Mouse (Mus musculus) A20 (cell line): Measurements from ENCODE around the gene Ifi203.
"Not testable (repeated sequence)": the region's sequence is repeated elsewhere in the genome, so short reads cannot be mapped to it uniquely, and the experiment has no call there.

Source experiments
- DNase-seq: peaks from one replicate; pipeline ENCODE4 v3.0.0-alpha.2; 2011; ENCODE audit warnings: low read depth, low spot score

The Ifi203 gene

DNA sequence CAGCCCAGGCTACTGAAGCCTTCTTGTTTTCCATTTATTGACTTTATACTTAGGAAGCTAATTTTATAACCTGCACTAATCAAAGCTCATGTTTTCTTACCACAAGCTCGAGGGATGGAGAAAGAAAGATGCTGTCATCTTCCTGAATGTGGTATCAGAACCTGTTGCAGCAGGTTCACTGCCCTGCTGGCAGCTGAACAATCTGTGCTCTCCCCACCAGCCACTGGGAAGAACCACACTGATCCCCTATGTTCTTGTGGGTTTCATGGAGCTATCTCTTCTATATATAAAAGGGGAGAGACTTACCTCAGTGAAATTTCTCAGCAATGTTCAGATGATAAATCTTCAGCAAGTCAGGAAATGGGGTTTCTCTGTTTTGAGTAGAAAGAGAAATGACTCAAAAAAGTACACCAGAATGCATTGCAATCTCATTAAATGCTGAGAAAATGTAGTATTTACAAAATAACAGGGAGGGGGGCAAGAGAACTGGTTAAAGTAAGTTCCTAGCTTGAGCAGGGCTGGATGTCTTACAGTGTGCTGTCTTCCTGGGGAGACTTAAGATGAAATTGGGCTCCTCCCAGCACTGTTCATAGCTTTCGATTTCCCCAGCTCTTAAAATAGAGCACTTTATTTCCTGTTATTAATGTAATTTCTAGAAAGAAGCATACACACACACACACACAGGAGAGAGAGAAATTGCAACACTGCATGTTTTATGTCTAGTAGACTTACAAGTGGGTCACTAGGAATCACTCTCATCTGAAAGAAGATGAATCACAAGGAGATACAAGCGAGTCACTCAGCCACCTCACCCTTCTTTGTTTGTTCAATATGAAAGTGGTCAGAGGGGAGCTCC is at the start of gene Ifi203, which contains the start of gene Mndal:
Ifi203 (minus strand) TSS at position 749 of the 856 bp plus-strand sequence.
Mndal (minus strand) TSS at position 568 of the 856 bp plus-strand sequence.
- DNase-seq: not testable (repeated sequence)

DNA sequence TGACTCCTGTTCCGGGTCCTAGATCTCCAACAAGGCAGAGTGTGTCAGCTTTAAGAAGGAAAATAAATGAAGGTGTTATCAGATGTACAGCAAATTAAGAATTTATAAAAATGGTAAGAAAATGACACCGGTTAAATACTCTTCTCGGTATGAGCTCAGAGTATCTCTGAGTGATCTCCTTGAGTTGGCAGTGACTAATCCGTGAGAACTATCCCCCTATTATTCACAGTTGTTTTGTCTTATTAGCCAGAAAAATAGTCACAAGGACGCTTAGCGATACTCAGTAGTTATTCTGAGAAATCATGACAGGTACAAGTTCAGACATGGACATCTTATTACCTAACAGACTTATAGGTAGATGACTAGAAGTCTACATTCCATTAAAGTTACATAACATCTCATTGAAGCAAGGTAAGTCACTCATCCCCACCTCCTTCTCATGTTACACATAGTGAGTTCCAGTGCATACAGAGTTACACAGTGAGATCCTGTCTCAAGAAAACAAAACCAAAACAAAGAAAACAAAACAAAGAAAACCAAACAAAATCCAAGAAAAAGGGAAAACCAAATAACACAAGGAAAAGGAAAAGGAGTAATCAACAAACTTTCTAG is 40.3 kb upstream of the Ifi203 start, which contains the start of gene Ifi202b:
Ifi202b (minus strand) TSS at position 51 of the 612 bp plus-strand sequence.
- DNase-seq: not testable (repeated sequence)

DNA sequence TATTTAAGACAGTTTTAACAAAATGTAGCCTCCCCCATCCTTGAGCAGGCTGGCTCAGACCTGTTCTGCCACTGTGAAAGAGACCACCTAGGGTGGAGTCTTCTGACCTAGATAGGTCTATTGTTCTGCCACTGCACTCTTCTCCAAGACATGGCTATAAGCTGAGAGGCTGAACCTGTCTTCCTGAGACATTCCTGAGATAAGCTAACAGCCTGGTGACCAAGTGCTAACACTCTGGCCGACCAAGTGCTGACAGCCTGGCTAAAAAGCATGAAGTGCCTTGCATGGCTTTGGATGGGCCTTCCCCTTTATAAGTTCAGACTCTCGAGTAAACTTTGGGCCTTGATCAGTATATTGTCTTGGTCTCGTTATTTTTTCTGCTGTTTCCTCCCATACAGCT is 38.6 kb upstream of the Ifi203 start:
- DNase-seq: not testable (repeated sequence)

DNA sequence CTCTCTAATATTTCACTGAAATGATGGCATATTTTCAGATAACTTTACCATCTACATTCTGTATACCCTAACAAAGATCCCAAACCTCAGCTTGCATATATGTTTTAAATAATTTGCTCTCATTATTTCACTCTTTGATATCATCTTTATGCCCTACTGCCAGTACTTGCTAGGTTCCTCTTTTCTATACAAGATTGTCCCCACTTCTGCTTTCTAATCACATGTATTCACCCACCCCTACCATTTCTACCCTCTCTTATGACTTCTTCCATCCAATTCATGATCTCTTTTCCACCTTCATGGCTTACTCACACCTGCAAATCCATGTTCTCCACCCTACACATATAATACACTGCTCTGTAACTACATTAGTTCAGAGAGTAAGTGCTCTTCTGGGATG is 35.1 kb upstream of the Ifi203 start:
- DNase-seq: peak; percentile 58

DNA sequence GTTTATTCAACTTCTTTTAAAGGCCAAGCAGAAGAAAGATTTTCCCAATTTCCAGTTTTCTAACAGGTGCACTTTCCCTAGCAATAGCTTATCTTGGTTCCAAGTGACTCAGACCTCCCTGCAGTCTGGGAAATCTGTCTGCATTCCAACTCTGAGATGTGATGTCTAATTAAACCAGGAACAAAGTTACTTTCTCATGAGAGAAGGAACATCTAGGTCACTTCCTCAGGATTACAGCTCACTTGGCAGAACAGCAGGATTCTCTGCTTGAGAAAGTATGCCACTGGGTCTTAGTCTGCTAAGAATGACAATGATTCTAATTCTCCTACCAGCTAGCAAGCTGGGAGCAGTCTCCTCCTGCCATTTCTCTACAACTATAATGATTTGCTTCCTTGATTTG is 30.6 kb upstream of the Ifi203 start:
- DNase-seq: peak; percentile 1

DNA sequence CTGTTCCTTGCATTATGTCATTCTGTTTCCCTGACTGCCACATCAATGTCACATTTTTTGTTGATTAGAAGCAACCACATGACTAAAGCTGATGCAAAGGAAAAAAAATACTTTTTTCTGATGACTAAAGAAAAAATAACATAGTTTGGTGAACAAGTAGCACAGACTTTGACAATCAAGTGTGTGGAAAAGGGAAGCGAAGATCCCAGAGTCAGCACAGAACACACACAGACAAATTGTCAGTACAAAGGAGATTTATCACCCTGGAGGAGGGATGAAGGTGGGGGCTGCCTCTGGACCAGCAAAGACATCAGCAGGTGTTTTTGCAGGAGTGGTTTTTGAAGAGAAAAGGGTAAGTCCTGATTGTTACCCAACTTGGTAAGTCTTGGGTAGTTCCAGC is 19.0 kb upstream of the Ifi203 start:
- peak; percentile 32 for DNase-seq

DNA sequence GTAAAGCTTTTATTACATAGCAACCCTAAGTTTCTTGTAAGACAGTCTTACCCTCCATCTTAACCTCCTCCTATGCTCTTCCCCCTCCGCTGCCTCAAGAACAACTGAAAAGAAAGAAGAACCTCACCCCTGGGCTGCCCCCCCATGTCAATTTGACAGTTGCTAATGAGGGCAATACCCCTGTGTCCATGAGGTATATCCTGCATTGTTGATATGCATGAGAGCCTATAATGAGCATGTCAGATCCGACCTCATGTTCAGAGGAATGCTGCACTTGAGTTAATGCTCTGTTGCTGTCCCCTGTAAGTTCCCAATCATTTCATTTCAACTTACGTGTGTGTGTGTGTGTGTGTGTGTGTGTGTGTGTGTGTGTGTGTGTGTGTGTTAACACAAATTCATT is 17.5 kb upstream of the Ifi203 start:
- not testable (repeated sequence) for DNase-seq

DNA sequence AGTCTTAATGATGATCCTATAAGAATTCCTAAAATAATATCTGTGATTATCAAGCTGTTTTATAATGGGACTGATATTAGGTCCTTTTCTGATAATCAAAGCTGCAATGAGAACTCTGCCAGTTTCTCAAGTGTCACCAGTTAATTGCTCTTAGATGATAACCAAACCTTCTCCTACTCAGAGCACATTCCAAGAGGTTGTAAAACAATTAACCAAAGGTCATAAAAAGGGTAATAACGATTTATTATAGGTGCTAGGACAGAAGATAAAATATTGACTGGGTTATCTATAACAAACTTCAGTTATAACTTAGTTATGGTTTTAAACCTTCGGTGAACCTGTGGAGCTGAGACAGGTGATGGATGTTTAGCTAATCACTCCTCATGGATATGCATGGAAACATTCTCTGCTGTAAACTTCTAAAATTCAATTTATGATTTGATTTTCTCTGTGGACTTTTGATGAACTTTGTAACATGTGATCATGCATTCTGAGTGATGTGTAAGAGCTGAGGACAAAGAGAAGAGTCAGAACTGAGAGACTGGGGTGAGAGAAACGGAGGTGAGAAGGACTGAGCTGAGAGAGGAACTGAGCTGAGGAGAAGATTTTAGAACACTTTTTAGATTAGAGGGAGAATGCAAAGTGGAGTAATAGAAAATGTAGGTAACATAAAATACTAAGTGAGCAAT is 13.5 kb upstream of the Ifi203 start:
- DNase-seq: not testable (repeated sequence)

DNA sequence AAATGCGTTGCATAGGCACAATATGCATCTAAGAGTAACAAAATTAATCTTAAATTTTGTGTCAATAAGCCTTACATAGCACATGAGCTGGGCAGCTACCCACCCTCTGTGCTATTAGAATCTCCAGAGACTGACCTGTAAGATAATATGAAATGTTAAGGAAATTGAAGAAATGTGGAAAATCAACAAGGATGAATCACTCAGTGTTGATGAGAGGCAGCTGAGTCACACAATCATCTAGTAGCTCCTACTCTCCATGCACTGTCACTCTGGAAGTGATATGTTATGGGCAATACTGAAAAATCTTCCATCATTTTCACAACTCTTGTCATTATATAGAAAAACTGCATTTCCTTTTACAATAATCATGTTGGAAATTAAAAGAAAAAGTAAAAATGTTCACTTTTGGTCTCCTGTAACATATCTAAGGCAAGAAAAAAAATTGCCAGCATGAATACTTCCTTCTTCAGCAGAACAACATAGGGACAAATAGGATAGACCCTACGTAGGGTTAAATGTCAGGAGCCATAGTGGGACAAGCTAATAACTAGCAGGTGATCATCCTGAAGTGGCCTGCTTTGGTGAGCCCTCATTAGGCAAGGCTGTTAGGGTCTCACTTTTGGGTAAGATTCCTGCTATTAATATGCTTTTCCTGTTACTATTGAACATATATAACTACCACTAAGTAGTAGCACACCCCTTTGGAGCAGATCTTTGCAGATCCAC is 12.8 kb upstream of the Ifi203 start:
- DNase-seq: peak; percentile 1

DNA sequence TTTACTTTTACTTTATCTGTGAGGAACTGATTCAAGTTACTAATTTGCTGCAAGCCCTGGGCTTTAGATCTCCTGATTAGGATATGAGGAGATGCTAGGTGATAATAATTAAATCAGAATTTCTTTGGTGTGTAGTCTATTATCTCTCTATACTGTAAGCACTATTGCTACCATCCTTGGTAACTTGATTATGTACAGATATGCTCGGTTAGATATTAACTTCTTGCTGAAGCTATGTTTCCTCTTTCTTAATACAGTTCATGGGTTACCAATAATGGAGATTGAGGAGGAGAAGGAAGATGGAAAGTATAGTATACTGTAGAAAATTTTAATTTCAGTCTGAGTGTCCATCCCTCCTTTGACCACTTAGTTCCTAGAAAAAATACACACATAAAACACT is 11.1 kb upstream of the Ifi203 start:
- peak; percentile 2 for DNase-seq

DNA sequence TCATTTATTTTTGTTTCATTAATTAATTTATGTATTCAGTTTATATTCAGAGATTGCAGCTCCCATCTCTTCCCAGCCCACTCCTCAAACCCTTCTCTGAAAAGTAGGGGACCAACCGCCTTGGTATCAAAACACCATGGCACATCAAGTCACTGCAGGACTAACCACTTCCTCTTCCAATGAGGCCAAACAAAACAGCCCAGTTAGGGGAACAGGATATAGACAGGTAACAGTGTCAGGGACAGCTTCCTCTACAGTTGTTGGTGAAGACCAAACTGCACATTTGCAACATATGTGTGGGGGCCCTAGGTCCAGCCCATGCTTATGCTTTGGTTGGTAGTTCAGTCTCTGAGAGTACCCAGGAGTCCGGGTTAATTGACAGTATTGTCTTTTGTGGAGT is 6.6 kb upstream of the Ifi203 start:
- peak; percentile 4 for DNase-seq

DNA sequence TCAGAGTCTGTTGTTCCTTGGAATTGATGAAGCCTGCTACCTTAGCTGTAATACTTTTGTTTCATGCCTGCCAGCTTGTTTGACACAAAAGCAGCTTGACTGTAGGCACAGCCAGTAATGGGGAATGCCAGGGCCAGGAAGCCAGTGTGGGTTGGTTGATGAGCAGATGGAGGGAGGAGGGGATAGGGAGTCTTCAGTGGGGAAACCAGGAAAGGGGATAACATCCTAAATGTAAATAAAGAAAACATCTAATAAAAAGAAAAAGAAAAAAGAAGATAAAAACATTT is 251 bp upstream of the Ifi203 start:
- peak; percentile 1 for DNase-seq

DNA sequence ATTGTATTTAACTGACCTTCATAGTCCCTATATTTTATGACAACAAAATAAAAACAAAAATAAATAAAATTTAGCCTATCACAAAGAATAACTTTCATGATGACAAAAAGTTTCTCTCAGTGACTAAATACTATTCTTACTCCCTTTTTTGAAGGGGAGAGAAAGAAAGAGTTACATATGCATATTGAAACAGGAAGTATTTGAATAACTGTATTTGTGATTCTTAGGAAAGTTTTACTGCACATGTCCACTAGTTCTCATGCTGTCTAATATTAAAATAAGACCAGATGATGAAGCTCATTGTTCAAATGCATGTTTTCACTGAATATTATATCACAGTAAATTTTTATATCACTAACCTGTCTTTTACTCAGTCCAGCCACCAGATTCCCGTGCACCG is 950 bp downstream of the Ifi203 start:
- not testable (repeated sequence) for DNase-seq

DNA sequence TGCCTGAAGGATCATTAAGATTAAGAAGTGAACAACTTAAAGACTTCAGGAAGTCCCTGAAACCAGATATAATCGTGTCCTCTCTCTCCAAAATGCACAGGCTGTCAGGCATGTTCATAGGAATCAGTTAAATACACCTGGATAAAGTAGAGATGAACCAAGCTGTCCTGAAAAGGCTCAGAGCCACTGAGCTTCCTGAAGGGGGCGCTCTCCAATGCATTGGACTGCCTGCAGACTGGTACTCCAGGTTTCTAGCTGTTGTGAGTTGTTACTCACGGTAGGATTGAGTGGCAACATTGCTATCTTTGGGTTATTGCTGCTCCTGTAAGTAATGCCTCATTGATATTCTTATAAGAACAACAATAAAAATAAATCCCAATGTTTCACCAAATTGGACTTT is 23.2 kb downstream of the Ifi203 start:
- DNase-seq: not testable (repeated sequence)

DNA sequence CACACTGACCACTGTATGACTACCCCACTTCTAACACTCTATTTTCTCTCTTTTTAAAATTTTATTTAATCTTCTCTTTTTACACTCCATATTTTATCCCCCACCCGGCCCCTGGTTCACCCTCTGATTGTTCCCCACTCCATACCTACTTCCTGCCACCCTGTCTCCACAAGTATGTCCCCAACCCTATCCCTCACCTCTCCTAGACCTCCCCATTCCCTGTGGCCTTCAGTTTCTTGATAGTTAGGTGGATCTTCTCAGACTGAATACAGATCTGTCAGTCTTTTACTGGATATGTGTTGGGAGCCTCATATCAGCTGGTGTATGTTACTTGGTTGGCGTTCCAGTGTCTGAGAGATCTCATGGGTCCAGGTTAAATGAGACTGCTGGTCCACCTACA is 27.9 kb downstream of the Ifi203 start:
- DNase-seq: no peak

DNA sequence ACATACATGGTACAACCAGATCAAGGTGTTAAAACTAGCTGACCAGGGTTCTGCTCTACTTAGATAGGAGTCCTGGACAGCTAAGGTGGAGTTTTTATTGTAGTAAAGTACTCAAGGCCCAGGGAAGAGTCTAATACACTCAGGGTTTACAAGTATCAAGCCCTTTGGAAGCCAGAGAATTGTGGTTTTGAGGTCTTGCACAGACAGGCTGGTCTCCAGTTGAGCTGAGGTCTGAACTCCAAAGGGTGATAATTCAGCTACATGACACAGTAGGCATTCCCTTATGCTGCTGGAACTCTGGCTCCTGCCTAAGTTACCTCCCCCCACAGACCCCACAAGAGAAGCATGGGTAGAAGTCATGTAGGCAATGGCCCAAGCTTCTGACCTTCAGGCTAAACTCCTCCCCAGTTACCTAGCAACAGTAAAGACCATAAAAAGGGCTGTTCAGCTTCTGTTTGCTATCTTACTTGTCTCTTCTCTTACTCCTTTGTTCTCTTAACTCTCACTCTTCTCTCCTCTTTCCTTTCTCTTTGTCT is 29.1 kb downstream of the Ifi203 start:
- not testable (repeated sequence) for DNase-seq

DNA sequence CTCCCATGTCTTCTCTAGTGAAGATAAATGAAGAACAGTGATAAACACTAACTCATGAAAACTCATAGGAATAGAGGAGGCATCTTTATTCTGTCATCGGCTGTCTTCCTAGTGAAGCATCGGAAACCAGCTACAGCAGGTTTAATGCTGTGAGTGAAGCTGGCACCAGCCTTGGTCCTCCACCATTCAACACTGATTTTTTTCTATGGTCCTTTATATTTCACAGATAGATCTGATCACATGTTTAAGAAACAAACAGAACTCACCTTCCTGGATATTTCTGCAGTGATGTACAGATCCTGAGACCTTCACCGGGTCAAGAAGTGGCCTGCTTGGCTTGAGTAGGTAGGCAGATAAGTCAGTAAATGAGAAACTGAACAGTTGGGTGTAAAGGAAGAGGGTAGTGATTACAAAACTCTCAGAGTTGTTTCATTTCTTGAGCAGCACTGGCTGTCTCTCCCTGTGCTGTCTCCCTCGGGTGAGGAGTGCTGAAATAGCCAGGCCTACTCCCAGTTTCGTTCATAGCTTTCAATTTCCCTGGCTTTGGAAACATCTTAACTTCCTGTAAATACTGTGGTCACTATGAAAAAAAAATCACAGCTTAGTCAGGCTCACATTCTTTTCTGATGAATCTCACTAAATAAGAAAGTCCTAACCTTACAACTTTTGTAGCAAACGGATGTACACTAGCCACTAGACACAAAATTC is 29.8 kb downstream of the Ifi203 start, which contains the start of gene Ifi211:
Ifi211 (minus strand) TSS at position 499 of the 708 bp plus-strand sequence.
- DNase-seq: not testable (repeated sequence)

DNA sequence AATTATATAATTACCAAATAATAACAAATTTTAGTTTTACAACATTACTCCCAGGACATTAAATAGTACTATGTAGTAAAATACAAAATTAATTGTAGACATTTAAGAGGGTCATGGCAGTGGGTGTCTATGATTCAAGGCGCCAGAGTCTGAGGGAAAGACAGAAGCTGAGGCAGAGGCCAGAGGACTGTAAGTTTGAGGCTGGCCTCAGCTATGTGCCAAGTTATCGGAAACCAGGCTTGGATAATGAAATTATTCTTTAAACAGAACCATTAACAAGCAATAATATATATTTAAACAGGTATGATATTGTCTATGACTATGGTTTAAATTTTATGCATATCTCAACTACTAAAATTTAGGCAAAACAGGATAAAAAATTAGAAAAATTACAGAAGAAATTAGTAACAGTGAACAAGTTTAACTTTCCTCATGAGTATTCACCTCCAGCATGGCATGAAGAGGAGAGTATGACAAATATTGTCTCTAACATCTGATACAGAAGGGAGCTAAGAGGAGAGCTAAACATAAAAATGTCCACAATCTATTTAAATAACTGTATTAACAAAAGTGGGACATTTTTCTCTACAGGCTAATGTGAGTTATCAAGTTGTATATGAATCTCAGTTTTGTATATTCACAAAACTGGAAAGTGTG is 30.5 kb downstream of the Ifi203 start:
- no peak for DNase-seq

DNA sequence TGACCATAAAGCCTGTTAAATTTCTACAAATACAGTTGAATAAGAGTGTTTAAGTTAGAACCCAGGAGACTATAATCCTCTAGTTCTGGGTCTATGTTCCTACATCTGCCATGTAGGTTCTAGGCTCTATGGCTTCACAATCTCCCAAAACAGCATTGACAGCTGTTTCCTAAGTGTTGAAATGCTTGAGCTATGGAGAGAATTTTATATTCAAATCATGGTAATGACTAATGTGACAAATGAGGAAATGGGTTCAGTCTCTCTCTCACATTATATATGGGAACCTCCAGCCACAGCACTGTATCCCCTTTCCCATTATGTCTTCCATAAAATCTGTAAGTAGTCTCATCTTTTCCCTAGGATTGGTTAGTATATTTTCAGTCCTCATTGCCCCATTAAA is 34.1 kb downstream of the Ifi203 start:
- not testable (repeated sequence) for DNase-seq

DNA sequence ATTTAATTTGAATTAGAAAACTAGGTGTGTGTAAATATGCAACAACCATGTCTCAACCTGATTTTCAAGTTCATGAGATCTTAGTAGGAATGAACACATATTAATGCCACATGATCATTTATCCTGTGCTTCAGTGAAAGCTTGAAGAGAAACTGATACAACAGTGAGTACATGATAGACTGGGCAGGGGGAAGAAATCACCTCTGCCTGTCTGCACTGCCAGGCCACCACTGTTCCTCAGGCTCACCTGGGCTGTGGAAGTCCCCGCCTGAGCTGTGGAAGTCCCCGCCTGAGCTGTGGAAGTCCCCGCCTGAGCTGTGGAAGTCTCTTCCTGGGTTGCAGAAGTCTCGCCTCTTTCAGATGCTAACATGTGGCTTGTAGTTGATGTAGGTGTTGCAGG is 36.6 kb downstream of the Ifi203 start:
- DNase-seq: not testable (repeated sequence)
